Mouse (Mus musculus): Measurements from ENCODE around the gene Enoph1.

DNA sequence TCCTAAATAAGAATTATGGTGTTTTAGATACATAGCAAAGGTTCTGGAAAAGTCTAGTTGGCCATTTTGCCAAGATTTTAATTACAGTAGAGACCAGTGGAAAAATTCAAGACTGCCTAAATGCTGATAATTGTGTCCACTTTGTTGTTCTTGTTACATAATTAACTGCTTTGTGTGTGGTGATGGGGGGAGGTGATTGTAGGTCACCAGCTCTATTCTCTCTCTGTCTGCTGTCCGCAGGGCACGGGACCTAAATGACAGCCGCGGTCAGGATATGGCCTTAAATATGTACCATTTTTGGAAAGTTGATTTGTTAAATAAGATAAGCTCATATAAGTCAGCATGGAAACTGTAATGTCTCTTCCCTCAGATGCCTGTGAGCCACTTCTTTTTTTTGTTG, 1.5 kb downstream of the Enoph1 start:
- TF ChIP-seq CTCF (IDR thresholded peaks at IDR 0.05) (no peak), EP300 (IDR thresholded peaks at IDR 0.05) (no peak)
